Mouse (Mus musculus) left cerebral cortex, adult 9 months (tissue): ENCODE results near the gene Hist1h4f.
A peak's percentile ranks its signal among the peaks of the same experiment; 100 is the strongest.

Experiments used
- DNase-seq, 2 experiments: peaks; one replicate each; pipeline ENCODE4 v3.0.0; 2022; ENCODE audit warnings: low spot score in 2 of 2

Hist1h4f gene

DNA sequence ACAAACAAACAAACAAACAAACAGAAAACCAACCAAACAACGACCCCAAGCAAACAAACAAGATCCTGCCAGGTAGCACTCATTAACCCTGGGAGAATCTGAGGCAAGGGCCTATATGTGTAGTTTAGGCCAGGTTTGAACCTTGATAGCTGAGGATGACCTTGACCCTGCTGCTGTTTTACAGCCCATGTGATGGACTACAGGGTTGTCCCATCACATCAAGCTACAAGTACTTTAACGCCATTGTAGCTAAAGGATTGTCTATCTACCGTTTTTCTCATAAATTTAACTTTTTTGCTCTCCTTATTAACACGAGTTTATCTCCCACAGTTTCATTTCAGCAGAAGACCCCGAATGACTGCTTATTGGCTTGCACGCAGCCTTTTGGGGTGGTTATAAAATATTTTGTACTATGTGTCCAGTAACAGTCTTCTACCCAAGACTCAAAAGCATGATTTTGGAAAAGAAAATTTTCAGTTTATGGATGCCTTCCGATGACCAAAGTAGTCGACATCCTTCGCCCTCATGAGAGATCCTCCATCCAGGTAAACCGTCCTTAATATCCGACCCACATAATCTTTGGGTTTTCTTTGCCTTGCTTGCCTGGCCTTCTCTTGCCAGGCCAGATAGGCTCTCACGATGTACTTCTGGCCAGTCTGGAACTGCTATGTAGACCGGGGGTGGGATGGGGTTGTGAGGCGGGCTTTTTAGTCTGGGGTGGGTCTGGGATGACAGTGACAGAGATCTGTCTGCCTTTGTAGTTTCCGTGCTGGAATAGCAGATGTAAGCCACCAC, 35.4 kb downstream of the Hist1h4f start:
- DNase-seq, result no peak

DNA sequence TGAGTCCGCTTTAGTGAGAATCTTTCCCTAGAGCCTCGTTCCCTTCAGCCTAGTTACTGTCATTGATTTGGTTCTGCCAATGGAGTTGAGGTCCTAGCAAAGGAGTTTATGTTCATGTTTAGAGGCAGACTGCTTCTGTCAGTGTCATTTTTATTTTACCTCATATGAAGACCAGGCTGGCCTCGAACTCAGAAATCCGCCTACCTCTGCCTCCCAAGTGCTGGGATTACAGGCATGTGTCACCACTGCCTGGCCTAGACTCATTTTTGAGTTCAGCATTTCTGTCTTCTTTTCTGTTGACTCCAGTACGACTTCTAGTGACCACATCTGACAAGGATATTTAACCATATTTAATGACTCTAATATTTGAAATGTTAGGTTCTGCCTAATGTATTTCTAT, 36.2 kb downstream of the Hist1h4f start:
- no peak for DNase-seq

DNA sequence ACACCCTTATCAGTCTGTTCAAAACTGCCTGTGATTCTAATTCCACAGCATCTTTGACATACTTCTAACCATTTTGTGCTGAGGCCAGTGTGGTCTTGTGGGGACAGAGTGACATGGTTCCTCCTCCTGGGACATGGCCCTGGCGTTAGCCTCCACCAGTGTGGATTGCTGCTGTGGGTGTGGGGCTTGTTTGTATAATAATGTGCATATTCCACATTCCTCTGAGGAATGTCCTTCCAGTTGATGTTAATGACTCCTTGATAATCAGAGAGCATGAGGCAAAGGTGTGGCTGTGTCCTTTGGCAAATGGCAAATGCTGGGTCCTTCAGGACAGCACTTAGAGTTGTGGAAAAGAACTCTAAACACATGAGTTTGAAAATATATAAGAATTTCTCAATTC, 37.9 kb downstream of the Hist1h4f start:
- no peak for DNase-seq

DNA sequence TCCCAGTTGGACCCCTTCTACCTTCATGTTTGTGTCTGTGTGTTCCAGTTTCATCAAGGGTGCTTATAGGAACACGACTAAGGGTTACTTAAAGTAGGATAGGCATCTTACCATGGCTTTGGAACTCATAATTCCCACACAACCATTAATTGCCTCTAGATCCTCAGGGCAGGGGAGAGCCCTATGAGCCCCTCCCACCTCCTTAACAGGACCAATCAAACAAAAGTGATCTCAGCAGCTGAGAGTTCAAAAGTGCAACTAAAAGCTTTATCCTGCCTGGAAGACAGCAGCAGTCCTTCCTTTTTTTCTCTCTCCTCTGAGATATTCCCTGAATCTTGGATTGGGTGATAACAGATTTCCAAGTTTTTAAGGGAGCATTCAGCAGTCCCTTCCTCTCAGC, 41.3 kb downstream of the Hist1h4f start:
- no peak for DNase-seq

DNA sequence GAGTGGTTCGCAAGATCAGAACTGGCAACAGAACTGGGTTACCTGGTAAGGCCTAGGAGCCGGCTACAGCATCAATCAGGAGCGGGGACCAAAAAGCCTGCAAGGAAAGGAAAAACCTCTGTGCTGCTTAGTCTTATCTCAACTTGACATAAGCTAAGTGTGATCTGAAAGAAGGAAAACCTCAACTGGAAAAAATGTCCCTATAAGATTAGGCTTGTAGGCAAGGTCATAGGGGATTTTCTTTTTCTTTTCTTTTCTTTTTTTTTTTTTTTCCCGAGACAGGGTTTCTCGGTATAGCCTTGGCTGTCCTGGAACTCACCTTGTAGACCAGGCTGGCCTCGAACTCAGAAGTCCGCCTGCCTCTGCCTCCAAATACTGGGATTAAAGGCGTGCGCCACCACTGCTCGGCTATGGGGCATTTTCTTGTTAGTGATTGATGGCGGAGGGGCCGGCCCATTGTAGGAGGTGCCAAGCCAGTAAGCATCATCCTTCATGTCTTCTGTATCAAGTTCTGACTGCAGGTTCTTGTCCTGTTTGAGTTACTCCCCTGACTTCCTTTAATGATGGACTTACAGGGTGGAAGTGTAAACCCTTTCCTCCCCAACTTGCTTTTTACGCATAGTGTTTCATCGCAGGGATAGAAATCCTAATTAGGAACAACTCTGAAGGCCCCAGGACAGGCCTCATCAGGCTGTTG, 44.5 kb downstream of the Hist1h4f start:
- no peak for DNase-seq

DNA sequence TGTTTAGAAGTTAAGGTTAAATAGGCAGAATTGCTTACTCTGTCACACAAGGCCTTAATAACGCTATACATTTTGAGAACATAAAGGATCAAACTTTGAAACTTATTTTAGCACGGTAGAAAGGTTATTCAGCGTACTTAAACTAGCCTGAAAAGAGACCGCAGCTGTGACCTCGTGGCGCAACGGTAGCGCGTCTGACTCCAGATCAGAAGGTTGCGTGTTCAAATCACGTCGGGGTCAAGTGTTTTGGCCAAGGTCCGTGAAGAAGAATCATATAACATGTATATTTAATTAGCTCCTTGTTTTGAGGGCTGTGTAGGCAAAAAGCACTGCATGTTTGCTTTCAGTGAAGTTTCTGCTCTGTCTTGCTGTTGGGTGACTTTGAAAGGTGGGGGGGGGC, 45.1 kb downstream of the Hist1h4f start:
- DNase-seq, result no peak

DNA sequence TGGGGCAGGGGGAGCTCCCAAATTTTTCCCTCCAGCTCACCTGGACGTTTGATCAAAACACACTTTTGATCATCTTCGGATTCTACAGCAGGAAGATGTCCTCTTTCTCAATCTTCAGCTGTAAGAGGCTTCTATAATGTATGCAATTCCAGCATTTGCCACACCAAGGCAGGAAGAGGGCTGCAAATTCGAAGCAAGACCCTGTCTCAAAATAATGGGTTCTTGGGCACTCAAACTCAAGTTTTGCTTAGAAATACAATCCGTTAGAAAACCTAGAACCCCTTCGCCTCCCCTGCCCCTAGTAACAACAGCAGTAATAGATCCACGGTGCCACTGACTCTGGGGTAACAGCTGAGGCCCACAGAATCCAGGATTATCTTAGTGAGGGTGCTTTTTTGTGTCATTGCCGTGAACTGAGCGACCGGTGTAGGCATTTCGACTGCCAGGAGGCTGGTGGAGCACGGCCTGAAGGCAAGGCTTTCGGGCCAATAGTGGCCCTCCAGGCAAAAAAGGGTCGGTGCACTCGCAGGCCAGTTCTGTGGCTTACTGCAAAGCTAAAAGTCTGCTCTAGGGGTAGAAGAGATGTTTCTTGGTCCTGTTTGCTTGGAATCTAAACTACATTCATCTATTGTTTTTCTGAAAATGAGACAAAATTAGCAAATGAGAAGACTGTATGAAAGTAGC, 45.6 kb downstream of the Hist1h4f start:
- DNase-seq, result no peak

DNA sequence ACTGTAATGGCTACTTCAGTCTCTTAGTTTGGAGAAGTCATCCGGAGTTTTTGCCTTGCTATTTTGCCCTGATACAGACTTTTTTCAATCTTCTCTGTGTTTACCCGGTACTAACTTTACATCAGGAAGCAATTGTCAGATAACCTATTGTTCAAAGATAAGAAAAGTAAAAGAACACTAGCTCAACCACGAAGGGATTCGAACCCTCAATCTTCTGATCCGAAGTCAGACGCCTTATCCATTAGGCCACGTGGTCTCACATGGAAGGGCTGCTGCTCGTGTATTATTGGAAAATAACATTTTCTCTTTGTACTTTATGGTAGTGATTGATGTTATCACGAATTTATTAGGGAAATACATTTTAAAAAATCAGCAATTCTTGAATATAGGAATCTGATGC, 47.7 kb downstream of the Hist1h4f start:
- peak in 1 of 2 experiments; percentile 77 for DNase-seq

DNA sequence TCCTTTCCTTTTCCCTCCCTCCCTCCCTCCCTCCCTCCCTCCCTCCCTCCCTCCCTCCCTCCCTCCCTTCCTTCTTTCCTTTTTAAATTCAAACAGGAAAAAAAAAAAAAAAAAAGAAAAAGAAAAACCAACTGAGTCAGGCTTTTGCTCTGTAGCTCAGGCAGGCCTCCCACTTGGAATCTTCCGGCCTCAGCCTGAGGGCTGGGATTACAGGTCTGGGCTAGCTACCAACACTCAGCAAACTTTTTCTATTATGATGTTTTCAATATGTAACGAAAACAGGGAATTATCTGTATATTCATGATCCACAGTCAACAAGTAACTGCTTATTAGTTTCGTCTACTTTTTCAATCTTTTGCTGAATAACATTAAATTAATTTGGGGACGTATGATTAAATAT, 48.5 kb downstream of the Hist1h4f start:
- no peak for DNase-seq

DNA sequence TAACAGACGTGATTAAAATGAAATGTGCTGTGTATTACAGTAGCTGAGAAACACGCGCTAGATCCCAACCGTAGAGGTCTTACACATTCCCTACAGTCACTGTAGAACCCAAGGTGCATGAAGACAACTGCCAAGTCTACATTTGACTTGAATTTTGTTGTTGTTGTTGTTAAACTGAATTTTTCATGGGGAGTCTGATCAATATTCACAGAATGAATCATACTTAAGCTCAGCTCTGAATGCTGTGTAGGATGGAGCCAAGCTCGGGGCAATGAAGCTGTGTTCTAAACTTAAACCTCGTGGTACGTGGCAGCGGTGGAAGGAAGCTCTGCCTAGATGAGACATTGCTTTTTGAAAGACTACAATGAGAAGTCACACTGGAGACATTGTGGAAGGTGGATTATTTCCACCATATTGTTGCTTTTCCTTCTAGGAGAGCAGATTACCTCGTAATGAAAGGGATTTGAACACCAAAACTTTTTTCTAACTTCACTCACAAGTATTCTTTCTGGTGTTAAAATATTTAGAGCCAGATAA, 49.3 kb downstream of the Hist1h4f start:
- no peak for DNase-seq

DNA sequence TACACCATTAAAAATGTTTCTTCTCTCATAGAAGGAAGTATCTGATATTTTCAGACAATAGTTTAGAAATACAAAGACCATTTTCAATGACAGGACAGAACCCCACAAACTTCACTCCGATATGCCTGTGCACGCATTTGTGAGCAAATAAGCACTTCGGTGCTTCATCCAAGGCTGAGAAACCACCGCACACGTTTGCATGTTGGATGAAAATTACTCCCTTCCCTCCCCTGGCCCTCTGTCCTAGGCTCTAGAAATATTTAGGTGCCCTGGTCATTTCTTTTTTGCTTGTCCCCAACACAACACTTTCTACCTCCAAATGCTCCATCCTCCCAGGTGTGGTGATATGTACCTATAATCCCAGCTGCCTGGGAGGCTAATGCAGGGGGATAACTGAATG, 49.9 kb downstream of the Hist1h4f start:
- DNase-seq, result no peak
